Mouse (Mus musculus) limb, embryonic 14.5 days (tissue): ENCODE data around the gene Zranb1. TPM values are rescaled to one million over a fixed set of nuclear protein-coding genes. Genes with fewer than 3 reads are reported as not detected.

Source experiments
- ATAC-seq: fragments of 200-750 bp; cut with Nextera tagmentation; 2 replicates; pipeline ENCODE4 v1.8.0; 2017; ENCODE audit warnings: low read depth, moderate number of reproducible peaks, moderate TSS enrichment; ENCODE audit not compliant: low FRiP score
- DNase-seq: peaks from one replicate; pipeline ENCODE4 v3.0.0-alpha.2; 2015; ENCODE audit warnings: low spot score
- H3K27ac ChIP-seq: fragments of 300-500 bp; sonication (generic); replicated peaks from 2 replicates; pipeline ENCODE4 v1.5.1; 2014; ENCODE audit warnings: low read depth, mild to moderate bottlenecking, low read length, moderate library complexity, mixed read lengths
- H3K27me3 ChIP-seq: fragments of 300-500 bp; sonication (generic); 2 replicates; pipeline ENCODE4 v1.6.1; 2014; ENCODE audit warnings: low read length, mixed read lengths; ENCODE audit not compliant: control insufficient read depth, insufficient read depth
- H3K36me3 ChIP-seq: fragments of 300-500 bp; sonication (generic); 2 replicates; pipeline ENCODE4 v1.6.1; 2014; ENCODE audit warnings: mild to moderate bottlenecking, low read length, moderate library complexity, mixed read lengths; ENCODE audit not compliant: control insufficient read depth, insufficient read depth
- H3K4me1 ChIP-seq: fragments of 300-500 bp; sonication (generic); 2 replicates; pipeline ENCODE4 v1.6.1; 2014; ENCODE audit warnings: antibody characterized with exemption, low read length, mixed read lengths; ENCODE audit not compliant: control insufficient read depth, insufficient read depth
- H3K4me2 ChIP-seq: fragments of 300-500 bp; sonication (generic); replicated peaks from 2 replicates; pipeline ENCODE4 v1.6.1; 2014; ENCODE audit warnings: low read depth, mild to moderate bottlenecking, low read length, moderate library complexity; ENCODE audit not compliant: severe bottlenecking
- H3K4me3 ChIP-seq: fragments of 300-500 bp; sonication (generic); replicated peaks from 2 replicates; pipeline ENCODE4 v1.5.1; 2014; ENCODE audit warnings: low read length
- H3K9ac ChIP-seq: fragments of 300-500 bp; sonication (generic); 2 replicates; pipeline ENCODE4 v1.6.1; 2014; ENCODE audit warnings: mild to moderate bottlenecking, low read depth, low read length, moderate library complexity; ENCODE audit not compliant: severe bottlenecking
- H3K9me3 ChIP-seq: fragments of 300-500 bp; sonication (generic); 2 replicates; pipeline ENCODE4 v1.6.1; 2016; ENCODE audit warnings: low read length; ENCODE audit not compliant: control insufficient read depth
- POLR2A ChIP-seq: fragments of 200-500 bp; IDR thresholded peaks from 2 replicates; pipeline ENCODE4 v1.8.0; 2012; ENCODE audit warnings: inconsistent platforms, mild to moderate bottlenecking, moderate library complexity, borderline replicate concordance; ENCODE audit not compliant: insufficient read depth, insufficient read length; ENCODE audit errors: extremely low read depth
- WGBS: fragments of 180-500 bp; shearing (Covaris S2); extraction: QIAGEN DNeasy Blood & Tissue Kit; methylation state at CpG from one replicate; pipeline ENCODE4 v1.1.7; 2014; 5-methylcytosine and 5-hydroxymethylcytosine counted together
- polyA plus RNA-seq, 2 experiments: library from polyadenylated mRNA; depleted of rRNA in 1 of 2; stranded (reverse) in 1 of 2; unstranded in 1 of 2; fragments of >200 nt; fragmentation: Nextera tagmentation in 1 of 2; extraction: Ambion mirVana in 1 of 2; gene quantifications; 2 replicates each; pipeline versions ENCODE4 v1.2.1 to v1.2.3; 2012 to 2014

Gene Zranb1
- polyA plus RNA-seq, 2 experiments = 18.1 TPM

DNA sequence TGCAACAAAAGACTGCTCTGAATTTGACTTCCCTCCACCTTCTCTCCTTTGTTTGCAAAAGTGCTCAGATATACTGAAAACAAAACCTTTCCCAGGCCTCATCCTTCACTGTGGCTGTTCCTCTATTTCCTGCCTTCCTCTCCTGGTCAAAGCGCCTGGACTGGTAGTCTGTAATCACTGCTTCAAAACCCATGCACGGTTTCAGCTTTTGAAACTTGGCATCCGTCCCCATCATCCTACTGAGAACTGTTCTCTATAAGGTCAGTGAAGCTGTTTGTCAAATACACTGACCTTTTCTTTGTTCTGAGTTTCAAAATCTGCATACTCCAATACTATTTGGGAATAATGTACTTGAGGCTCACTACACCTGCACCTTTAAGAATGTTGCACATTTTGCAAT lies 3.7 kb upstream of the Zranb1 start:
- Histone ChIP-seq H3K9ac (no peak overlapping the region), H3K27me3 (no peaks in the 10 kb centered on the region), H3K27ac (no peak overlapping the region), H3K4me3 (no peak overlapping the region), H3K4me2 (no peak overlapping the region), H3K9me3 (no peaks in the 10 kb centered on the region), H3K4me1 (peaks cover 5% of the 10 kb centered on the region; the same call in 1 of the 2 replicates), H3K36me3 (no peaks in the 10 kb centered on the region)
- DNase-seq (no peak), ATAC-seq (no peak)
- WGBS = 62% methylated on average over 3 of the region's 3 CpGs
- TF ChIP-seq POLR2A = no peak

DNA sequence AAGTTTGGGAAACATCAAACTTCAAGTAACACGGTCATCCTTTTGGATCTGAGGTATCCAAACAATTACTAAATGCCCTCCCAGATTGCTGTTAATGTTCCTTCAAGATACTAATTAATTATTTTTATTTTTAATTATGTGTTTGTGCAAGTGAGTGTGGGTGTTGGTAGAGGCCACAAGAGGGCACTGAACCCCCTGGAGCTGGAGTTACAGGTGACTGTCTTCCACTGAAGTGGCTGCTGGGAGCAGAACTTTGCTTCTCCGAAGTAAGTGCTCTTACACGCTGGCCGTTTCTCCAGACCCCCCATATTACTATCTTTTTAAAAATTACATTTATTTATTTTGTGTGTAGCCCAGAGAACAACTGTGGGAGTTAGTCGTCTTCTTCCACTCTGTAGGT lies 887 bp upstream of the Zranb1 start:
- peaks cover 12% of the 10 kb centered on the region for H3K4me1 ChIP-seq
- H3K27ac ChIP-seq = no peak overlapping the region
- no peaks in the 10 kb centered on the region for H3K9me3 ChIP-seq
- no peak for DNase-seq
- ATAC-seq = no peak
- no peaks in the 10 kb centered on the region for H3K27me3 ChIP-seq
- no peaks in the 10 kb centered on the region for H3K36me3 ChIP-seq
- H3K4me2 ChIP-seq = peak overlapping the region; percentile 63
- H3K9ac ChIP-seq = peak overlapping the region; percentile 95
- H3K4me3 ChIP-seq = peak overlapping the region; percentile 88
- no peak for TF ChIP-seq POLR2A
- 89% methylated on average over 5 of the region's 5 CpGs for WGBS

DNA sequence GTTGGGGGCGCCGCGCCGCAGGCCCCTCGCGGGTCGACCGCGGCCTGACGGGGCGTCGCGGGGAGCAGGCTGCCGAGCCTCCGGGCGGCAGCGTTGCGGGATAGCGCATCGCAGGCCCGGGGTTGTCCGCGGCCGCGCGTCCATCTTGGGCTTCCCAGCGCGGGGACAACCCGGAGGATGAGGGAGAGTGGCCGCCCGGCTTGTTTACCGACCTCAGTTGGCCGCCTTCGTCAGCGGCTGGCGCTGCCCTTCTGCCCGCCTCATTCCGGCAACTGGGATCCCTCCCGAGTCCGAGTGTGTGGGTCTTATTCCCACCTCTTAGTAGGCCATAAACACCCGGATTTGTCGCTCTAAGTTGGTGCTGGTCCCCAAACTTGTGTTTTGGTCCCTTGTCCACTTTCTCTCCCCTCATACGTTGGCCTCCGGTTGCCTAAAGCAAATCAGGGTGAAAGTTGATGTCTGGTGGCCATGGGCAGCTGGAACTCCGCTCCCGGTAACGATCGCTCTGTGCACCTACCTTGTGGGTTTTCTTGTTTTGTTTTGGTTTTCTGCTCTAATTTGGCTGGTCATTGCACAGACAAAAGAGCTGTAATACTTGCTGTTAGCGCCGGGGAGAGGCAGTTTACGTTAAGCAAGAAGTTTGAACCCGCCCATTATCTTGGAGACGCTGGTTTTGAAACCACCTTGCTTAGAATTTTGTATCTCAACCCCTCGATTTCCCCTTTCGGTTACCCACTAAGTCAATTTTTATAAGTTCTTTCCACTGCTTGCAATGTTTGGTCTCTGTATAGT lies 814 bp downstream of the Zranb1 start:
- H3K36me3 ChIP-seq = no peaks in the 10 kb centered on the region
- TF ChIP-seq POLR2A = no peak
- no peaks in the 10 kb centered on the region for H3K9me3 ChIP-seq
- peak; percentile 5 for DNase-seq
- WGBS = under 1% methylated on average over 28 of the region's 55 CpGs
- no peak; the same call in 1 of the 2 replicates for ATAC-seq
- H3K9ac ChIP-seq = peak overlapping the region; percentile 95
- H3K4me1 ChIP-seq = peaks cover 12% of the 10 kb centered on the region
- H3K4me2 ChIP-seq = peak overlapping the region; percentile 75
- H3K27me3 ChIP-seq = no peaks in the 10 kb centered on the region
- H3K27ac ChIP-seq = peak overlapping the region; percentile 96
- peak overlapping the region; percentile 88 for H3K4me3 ChIP-seq

DNA sequence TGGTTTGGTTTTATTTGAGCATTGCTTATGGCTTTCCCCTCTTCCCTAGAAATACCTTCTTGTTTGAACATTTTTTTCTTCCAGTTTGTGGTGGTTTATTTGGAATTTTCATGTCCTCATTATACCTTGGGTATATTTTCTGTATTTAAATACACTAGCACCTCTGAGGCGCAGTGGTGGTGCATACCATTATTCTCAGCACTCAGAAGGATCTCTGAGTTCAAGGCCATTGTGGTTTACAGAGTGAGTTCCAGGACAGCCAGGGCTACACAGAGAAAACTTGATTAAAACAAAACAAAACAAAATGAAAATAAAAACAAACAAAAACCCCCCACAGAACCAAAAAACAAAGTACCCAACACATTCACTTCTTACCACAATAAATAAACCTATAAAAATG lies 2.4 kb downstream of the Zranb1 start:
- H3K4me3 ChIP-seq = no peak overlapping the region
- H3K27me3 ChIP-seq = no peaks in the 10 kb centered on the region
- no peak for TF ChIP-seq POLR2A
- H3K9me3 ChIP-seq = no peaks in the 10 kb centered on the region
- 76% methylated on average over 1 of the region's 1 CpGs for WGBS
- no peak for DNase-seq
- ATAC-seq = no peak
- peaks cover 12% of the 10 kb centered on the region for H3K4me1 ChIP-seq
- H3K9ac ChIP-seq = no peak overlapping the region
- H3K36me3 ChIP-seq = no peaks in the 10 kb centered on the region
- no peak overlapping the region for H3K4me2 ChIP-seq
- H3K27ac ChIP-seq = no peak overlapping the region

DNA sequence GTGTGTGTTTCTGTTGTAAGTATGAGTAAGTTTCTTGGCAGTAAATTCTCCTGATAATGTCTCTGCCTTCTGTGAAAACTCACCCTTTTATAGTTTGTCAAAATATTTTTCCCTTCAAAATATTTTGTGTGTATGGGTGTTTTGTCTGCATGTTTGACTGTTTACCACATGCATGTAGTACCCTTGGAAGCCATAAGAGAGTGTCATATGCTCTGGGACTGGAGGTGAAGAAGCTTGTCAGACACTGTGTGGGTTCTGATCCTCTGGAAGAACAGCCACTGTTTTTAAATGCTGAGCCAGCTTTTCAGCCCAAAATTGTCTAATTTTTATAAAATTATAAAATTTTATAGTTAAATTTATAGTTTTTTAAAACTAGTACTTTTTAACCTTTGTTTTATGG lies 3.8 kb downstream of the Zranb1 start:
- Histone ChIP-seq H3K9me3 (no peaks in the 10 kb centered on the region), H3K36me3 (no peaks in the 10 kb centered on the region), H3K4me2 (no peak overlapping the region), H3K4me1 (peaks cover 12% of the 10 kb centered on the region), H3K9ac (no peak overlapping the region), H3K4me3 (no peak overlapping the region), H3K27me3 (no peaks in the 10 kb centered on the region), H3K27ac (no peak overlapping the region)
- DNase-seq (no peak), ATAC-seq (no peak)
- no peak for TF ChIP-seq POLR2A

DNA sequence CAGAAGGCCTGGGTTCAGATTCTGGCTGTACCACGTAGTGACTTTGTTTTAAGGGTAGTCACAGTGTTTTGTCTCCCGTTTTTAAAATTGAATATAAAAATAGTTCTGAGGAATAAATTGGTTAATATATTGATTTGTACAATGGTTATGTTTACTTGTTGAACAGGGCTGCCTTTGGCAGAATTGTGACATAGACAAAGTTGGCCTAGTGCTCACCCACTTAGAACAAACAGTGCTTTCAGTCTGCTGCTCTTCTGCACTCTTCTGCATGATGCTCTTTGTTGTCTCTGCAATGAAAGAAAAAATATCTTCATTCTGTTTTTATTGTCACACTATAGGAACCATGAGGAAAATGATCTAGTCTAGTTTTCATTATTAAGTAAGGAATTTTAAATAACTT lies 8.2 kb downstream of the Zranb1 start:
- H3K9ac ChIP-seq = no peak overlapping the region
- no peak for ATAC-seq
- 89% methylated on average over 2 of the region's 2 CpGs for WGBS

More for the DNA sequence above, 8.2 kb downstream of the Zranb1 start:
- no peaks in the 10 kb centered on the region for H3K36me3 ChIP-seq
- no peaks in the 10 kb centered on the region for H3K4me1 ChIP-seq
- H3K27ac ChIP-seq = no peak overlapping the region
- H3K9me3 ChIP-seq = no peaks in the 10 kb centered on the region
- H3K4me2 ChIP-seq = no peak overlapping the region
- no peak overlapping the region for H3K4me3 ChIP-seq
- no peaks in the 10 kb centered on the region for H3K27me3 ChIP-seq
- no peak for TF ChIP-seq POLR2A
- DNase-seq = no peak
